Mouse (Mus musculus): ENCODE results near the gene Gm4559. TPM values are rescaled to one million over a fixed set of nuclear protein-coding genes. Genes with fewer than 3 reads are reported as not detected.
"Not testable (repeated sequence)": the region's sequence is repeated elsewhere in the genome, so short reads cannot be mapped to it uniquely, and the experiment has no call there.

Gm4559 gene
- polyA plus RNA-seq, 1 experiment from 2014 or later: not detected

DNA sequence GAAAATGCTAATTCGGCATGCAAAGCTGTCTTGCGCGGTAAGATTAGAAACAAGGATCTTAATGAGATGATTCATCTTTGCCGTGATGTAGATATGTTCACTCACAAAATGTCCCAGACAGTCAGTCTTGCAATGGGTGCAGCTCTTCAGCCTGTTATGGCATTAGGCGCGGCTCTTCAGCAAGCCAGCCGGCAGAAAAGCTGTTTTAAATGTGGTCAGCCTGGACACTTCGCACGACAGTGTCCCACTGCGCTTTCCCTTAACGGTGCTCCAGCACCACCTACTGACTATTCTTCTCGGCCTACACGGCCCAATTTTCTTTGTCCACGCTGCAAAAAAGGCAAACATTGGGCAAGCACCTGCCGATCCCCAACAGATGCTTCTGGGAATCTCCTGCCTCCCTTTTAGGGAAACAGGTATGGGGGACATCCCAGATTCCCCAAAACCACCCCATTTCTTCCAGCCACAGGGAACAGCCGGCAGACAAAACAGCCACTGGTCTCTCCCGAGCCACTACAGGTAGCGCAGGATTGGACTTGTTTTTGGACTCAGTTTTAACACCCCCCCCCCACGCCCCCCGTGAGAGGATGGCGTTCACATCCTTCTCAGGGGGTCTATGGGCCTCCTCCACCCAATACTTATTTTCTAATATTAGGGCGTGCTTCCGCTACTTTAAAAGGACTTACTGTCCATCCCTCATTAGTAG lies 11.1 kb upstream of the Gm4559 start:
- peak; percentile 64 for DNase-seq (ENCODE audit: low spot score)
- H3K27ac ChIP-seq (replicated peaks; ENCODE audit: low read depth, low read length): no peak overlapping the region
- no peaks in the 10 kb centered on the region for H3K9me3 ChIP-seq (replicated peaks; ENCODE audit: control insufficient read depth, low read length)
- 21% methylated on average over 23 of the region's 23 CpGs for WGBS
- peak overlapping the region; percentile 49 for H3K4me3 ChIP-seq (ENCODE audit: low read depth, low read length)
- H3K4me1 ChIP-seq (ENCODE audit: control insufficient read depth, insufficient read depth, low read length): 0 out of 2 replicates have a peak, but pooled peaks cover 3% of the 10 kb centered on the region
- H3K27me3 ChIP-seq (ENCODE audit: control insufficient read depth, insufficient read depth, low read length): no peaks in the 10 kb centered on the region; the same call in 1 of the 2 replicates
- peak overlapping the region; percentile 79 for H3K4me2 ChIP-seq (ENCODE audit: low read depth, low read length)
- H3K9ac ChIP-seq (replicated peaks; ENCODE audit: low read length): peak overlapping the region; percentile 23
- H3K36me3 ChIP-seq (replicated peaks; ENCODE audit: control insufficient read depth, insufficient read depth, low read depth, low read length): no peaks in the 10 kb centered on the region
- peak; percentile 61; the same call in 1 of the 2 replicates for ATAC-seq (replicated peaks; ENCODE audit: insufficient number of reproducible peaks, low FRiP score, low TSS enrichment, low read depth)

DNA sequence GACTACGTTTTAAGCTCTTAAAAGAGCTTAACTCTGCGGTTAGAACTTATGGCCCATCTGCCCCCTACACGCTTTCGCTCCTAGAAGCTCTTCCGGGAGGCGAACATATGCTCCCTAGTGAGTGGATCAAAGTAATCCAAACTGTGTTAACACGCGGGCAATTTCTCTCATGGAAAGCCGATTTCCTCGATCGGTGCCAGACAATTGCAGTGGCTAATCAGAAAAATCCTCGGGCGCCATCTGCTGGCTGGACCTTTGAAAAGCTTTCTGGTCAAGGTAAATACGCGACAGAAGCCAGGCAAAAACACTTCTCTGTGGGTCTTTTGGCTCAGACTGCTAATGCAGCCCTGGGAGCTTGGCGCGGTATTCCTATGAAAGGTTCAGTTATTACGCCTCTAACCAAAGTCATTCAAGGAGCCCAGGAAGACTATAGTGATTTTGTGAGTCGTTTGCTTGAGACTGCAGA lies 10.5 kb upstream of the Gm4559 start:
- under 1% methylated on average over 19 of the region's 19 CpGs for WGBS
- Histone ChIP-seq H3K27ac (replicated peaks; ENCODE audit: low read depth, low read length) (peak overlapping the region; percentile 76), H3K4me1 (ENCODE audit: control insufficient read depth, insufficient read depth, low read length) (0 out of 2 replicates have a peak, but pooled peaks cover 3% of the 10 kb centered on the region), H3K4me2 (ENCODE audit: low read depth, low read length) (peak overlapping the region; percentile 79), H3K4me3 (ENCODE audit: low read depth, low read length) (peak overlapping the region; percentile 49), H3K36me3 (replicated peaks; ENCODE audit: control insufficient read depth, insufficient read depth, low read depth, low read length) (no peaks in the 10 kb centered on the region), H3K9ac (replicated peaks; ENCODE audit: low read length) (peak overlapping the region; percentile 82), H3K27me3 (ENCODE audit: control insufficient read depth, insufficient read depth, low read length) (no peaks in the 10 kb centered on the region; the same call in 1 of the 2 replicates), H3K9me3 (replicated peaks; ENCODE audit: control insufficient read depth, low read length) (no peaks in the 10 kb centered on the region)
- DNase-seq (ENCODE audit: low spot score) (peak; percentile 99), ATAC-seq (replicated peaks; ENCODE audit: insufficient number of reproducible peaks, low FRiP score, low TSS enrichment, low read depth) (peak; percentile 85)

DNA sequence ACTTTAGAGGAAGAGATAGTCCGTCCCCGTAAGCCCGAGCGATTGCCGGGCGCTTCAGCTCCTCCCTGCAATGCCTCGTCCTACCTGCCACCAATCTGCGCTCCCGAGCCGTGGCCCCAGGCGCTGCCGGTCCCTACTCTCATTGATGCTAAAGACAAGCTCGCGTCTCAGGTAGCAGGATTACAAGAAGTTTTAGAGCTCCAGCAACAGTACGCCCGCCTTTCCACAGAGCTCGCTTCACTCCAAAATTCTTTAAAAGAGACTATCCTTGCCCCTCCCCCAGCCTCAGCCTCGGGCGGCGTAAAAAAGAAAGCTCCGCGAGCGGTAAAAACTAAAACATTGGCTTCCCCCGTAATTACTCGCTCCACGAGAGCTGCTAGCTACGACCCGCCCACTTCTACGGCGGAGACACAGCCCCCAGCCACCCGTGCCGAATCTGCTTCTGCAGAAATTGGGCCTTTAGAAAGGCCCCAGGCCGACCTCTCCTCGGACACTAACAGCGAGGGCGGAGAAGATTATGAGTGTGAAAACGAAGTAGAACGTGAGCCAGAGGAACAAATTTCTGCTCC lies 9.9 kb upstream of the Gm4559 start:
- DNase-seq (ENCODE audit: low spot score): peak; percentile 82
- H3K27me3 ChIP-seq (ENCODE audit: control insufficient read depth, insufficient read depth, low read length): no peaks in the 10 kb centered on the region; the same call in 1 of the 2 replicates
- 0 out of 2 replicates have a peak, but pooled peaks cover 3% of the 10 kb centered on the region for H3K4me1 ChIP-seq (ENCODE audit: control insufficient read depth, insufficient read depth, low read length)
- H3K27ac ChIP-seq (replicated peaks; ENCODE audit: low read depth, low read length): peak overlapping the region; percentile 76
- peak; percentile 81 for ATAC-seq (replicated peaks; ENCODE audit: insufficient number of reproducible peaks, low FRiP score, low TSS enrichment, low read depth)
- H3K36me3 ChIP-seq (replicated peaks; ENCODE audit: control insufficient read depth, insufficient read depth, low read depth, low read length): no peaks in the 10 kb centered on the region
- H3K4me2 ChIP-seq (ENCODE audit: low read depth, low read length): peak overlapping the region; percentile 79
- H3K4me3 ChIP-seq (ENCODE audit: low read depth, low read length): peak overlapping the region; percentile 49
- peak overlapping the region; percentile 82 for H3K9ac ChIP-seq (replicated peaks; ENCODE audit: low read length)
- no peaks in the 10 kb centered on the region for H3K9me3 ChIP-seq (replicated peaks; ENCODE audit: control insufficient read depth, low read length)
- WGBS: under 1% methylated on average over 38 of the region's 38 CpGs

DNA sequence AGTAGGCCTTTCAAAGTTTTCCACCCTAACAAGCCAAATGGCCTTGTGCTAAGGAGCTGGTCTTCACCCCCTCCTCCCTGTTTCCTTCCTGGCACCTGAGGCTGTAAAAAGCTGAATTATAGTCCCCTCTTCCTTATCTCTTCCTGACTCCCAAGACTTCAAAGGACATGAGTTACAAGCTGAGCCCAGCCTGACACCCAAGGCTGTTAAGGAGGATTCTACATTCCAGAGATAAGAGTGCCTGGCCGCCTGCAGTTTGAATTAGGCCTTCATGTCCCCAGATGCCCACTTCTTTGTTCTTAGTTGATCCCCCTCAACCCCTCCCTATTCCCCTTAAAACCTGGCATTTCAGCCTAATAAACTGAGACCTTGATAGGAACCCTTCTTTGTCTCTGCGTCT lies 8.7 kb upstream of the Gm4559 start:
- not testable (repeated sequence) for H3K4me3 ChIP-seq (ENCODE audit: low read depth, low read length); H3K9ac ChIP-seq (replicated peaks; ENCODE audit: low read length); H3K4me2 ChIP-seq (ENCODE audit: low read depth, low read length); H3K4me1 ChIP-seq (ENCODE audit: control insufficient read depth, insufficient read depth, low read length); H3K9me3 ChIP-seq (replicated peaks; ENCODE audit: control insufficient read depth, low read length); DNase-seq (ENCODE audit: low spot score); ATAC-seq (replicated peaks; ENCODE audit: insufficient number of reproducible peaks, low FRiP score, low TSS enrichment, low read depth); H3K27ac ChIP-seq (replicated peaks; ENCODE audit: low read depth, low read length); H3K27me3 ChIP-seq (ENCODE audit: control insufficient read depth, insufficient read depth, low read length); H3K36me3 ChIP-seq (replicated peaks; ENCODE audit: control insufficient read depth, insufficient read depth, low read depth, low read length)
- WGBS: 24% methylated on average over 2 of the region's 2 CpGs

DNA sequence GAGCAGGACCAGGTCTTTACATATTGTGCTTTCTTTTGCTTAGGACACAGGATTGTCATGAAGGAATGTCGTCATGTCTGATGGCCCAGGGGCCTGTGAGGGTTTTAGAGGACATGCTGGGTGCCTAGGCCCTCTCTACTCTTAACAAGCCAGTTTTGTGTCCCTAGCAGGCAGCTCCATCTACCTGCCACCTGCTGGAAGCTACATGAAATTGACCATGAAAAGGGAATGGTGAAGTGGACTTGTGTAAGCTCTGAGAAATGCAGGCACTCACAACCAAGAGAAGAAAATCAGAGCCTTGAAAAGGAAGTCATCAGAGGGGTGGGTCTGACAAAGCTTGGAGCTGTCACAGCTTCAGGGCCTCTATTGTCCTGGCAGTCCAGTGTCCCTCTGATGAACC lies 5.1 kb upstream of the Gm4559 start:
- not testable (repeated sequence) for H3K27ac ChIP-seq (replicated peaks; ENCODE audit: low read depth, low read length); H3K9me3 ChIP-seq (replicated peaks; ENCODE audit: control insufficient read depth, low read length); H3K4me3 ChIP-seq (ENCODE audit: low read depth, low read length); H3K9ac ChIP-seq (replicated peaks; ENCODE audit: low read length); H3K36me3 ChIP-seq (replicated peaks; ENCODE audit: control insufficient read depth, insufficient read depth, low read depth, low read length); H3K27me3 ChIP-seq (ENCODE audit: control insufficient read depth, insufficient read depth, low read length); H3K4me1 ChIP-seq (ENCODE audit: control insufficient read depth, insufficient read depth, low read length); DNase-seq (ENCODE audit: low spot score); H3K4me2 ChIP-seq (ENCODE audit: low read depth, low read length); ATAC-seq (replicated peaks; ENCODE audit: insufficient number of reproducible peaks, low FRiP score, low TSS enrichment, low read depth)
- WGBS: 56% methylated on average over 1 of the region's 1 CpGs

DNA sequence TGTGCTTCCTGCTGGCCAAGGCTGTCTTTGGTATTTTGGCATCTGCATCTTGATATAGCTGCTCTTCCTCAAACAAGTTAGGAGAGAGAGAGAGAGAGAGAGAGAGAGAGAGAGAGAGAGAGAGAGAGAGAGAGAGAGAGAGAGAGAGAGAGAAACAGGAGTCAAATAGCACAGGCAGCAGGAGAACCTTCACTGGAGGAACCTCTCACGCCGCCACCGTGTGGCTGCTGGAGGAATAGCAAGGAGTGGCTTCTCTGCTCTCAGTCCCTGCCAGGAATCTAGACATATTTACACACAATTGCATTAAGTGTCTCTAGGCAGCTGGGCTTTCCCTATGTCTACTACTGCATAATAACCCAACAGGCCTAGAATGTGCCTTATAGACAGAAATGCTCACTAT lies 4.0 kb upstream of the Gm4559 start:
- 0% methylated on average over 3 of the region's 3 CpGs for WGBS
- H3K4me1 ChIP-seq (ENCODE audit: control insufficient read depth, insufficient read depth, low read length); H3K4me2 ChIP-seq (ENCODE audit: low read depth, low read length); H3K4me3 ChIP-seq (ENCODE audit: low read depth, low read length); H3K27ac ChIP-seq (replicated peaks; ENCODE audit: low read depth, low read length); ATAC-seq (replicated peaks; ENCODE audit: insufficient number of reproducible peaks, low FRiP score, low TSS enrichment, low read depth); H3K36me3 ChIP-seq (replicated peaks; ENCODE audit: control insufficient read depth, insufficient read depth, low read depth, low read length); H3K9ac ChIP-seq (replicated peaks; ENCODE audit: low read length); H3K9me3 ChIP-seq (replicated peaks; ENCODE audit: control insufficient read depth, low read length); H3K27me3 ChIP-seq (ENCODE audit: control insufficient read depth, insufficient read depth, low read length): not testable (repeated sequence)
- peak; percentile 77 for DNase-seq (ENCODE audit: low spot score)

DNA sequence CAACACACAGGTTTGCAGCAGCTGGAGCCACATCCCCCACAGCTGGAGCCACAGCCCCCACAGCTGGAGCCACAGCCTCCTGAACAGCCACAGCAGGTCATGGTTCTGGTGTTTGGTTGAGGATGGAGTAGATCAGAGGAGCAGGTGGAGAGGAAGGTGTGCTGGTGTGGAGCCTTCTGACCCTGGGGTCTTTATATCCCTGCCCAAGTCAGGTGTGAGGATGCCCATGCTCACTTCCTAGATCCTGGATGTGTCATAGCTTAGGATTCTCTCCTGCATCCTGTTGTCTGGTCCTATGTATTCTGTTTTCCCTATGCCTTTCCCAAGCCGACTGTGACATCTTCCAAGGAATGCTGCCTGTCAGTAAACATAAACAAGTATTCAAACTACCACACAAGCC lies 15.9 kb downstream of the Gm4559 start, which contains the start of gene Gm2431:
TSS of gene Gm2431 (minus strand) at position 101 of the 400 bp plus-strand sequence.
- H3K4me1 ChIP-seq (ENCODE audit: control insufficient read depth, insufficient read depth, low read length); H3K27ac ChIP-seq (replicated peaks; ENCODE audit: low read depth, low read length); ATAC-seq (replicated peaks; ENCODE audit: insufficient number of reproducible peaks, low FRiP score, low TSS enrichment, low read depth); H3K36me3 ChIP-seq (replicated peaks; ENCODE audit: control insufficient read depth, insufficient read depth, low read depth, low read length); DNase-seq (ENCODE audit: low spot score); H3K27me3 ChIP-seq (ENCODE audit: control insufficient read depth, insufficient read depth, low read length); H3K9ac ChIP-seq (replicated peaks; ENCODE audit: low read length); H3K9me3 ChIP-seq (replicated peaks; ENCODE audit: control insufficient read depth, low read length); H3K4me2 ChIP-seq (ENCODE audit: low read depth, low read length); H3K4me3 ChIP-seq (ENCODE audit: low read depth, low read length): not testable (repeated sequence)
- 57% methylated on average over 1 of the region's 1 CpGs for WGBS

DNA sequence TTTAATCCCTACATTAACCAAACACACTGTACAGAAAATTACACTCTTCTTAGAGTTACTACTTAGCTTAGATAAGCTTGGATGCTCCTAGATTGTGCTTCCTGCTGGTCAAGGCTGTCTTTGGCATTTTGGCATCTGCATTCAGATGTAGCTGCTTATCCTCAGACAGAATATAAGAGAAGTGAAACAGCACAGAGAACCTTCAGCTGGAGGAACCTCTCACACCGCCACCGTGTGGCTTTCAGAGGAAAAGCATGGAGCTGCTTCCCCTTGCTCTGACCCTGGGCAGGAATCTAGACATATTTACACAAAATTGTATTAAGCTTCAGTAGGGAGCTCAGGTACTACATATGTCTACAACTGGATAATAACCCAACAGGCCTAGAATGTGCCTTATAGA lies 18.6 kb downstream of the Gm4559 start:
- H3K9ac ChIP-seq (replicated peaks; ENCODE audit: low read length): no peak overlapping the region
- no peak overlapping the region for H3K4me2 ChIP-seq (ENCODE audit: low read depth, low read length)
- H3K4me3 ChIP-seq (ENCODE audit: low read depth, low read length): no peak overlapping the region
- no peak overlapping the region for H3K27ac ChIP-seq (replicated peaks; ENCODE audit: low read depth, low read length)
- H3K9me3 ChIP-seq (replicated peaks; ENCODE audit: control insufficient read depth, low read length): no peaks in the 10 kb centered on the region
- ATAC-seq (replicated peaks; ENCODE audit: insufficient number of reproducible peaks, low FRiP score, low TSS enrichment, low read depth) (no peak), DNase-seq (ENCODE audit: low spot score) (peak; percentile 69)
- H3K36me3 ChIP-seq (replicated peaks; ENCODE audit: control insufficient read depth, insufficient read depth, low read depth, low read length): no peaks in the 10 kb centered on the region
- WGBS: 2% methylated on average over 2 of the region's 2 CpGs
- H3K4me1 ChIP-seq (ENCODE audit: control insufficient read depth, insufficient read depth, low read length): no peaks in the 10 kb centered on the region
- H3K27me3 ChIP-seq (ENCODE audit: control insufficient read depth, insufficient read depth, low read length): no peaks in the 10 kb centered on the region

All from embryonic facial prominence, embryonic 11.5 days (tissue).